Mouse (Mus musculus) ES-Bruce4 (cell line): ENCODE results near the gene Kdm5b.

Experiments used
- CTCF ChIP-seq: IDR thresholded peaks from one replicate; pipeline ENCODE4 v1.8.1; 2011; ENCODE audit warnings: low read depth, low read length
- EP300 ChIP-seq: IDR thresholded peaks from 2 replicates; pipeline ENCODE4 v1.6.1; 2011; ENCODE audit warnings: low read depth, low read length; ENCODE audit not compliant: insufficient read depth

GRCm38 (mm10) chr1:134614988-134615387 is 55.0 kb downstream of the Kdm5b start:
- TF ChIP-seq CTCF, result no peak
- TF ChIP-seq EP300, result no peak
